Mouse (Mus musculus) liver, adult 2 months (tissue): Measurements from ENCODE around the gene Slc12a7. TPM values are rescaled to one million over a fixed set of nuclear protein-coding genes. Genes with fewer than 3 reads are reported as not detected.

Source experiments
- DNase-seq: peaks from one replicate; pipeline ENCODE4 v3.0.0-alpha.2; 2011; ENCODE audit warnings: low read depth, low spot score; ENCODE audit errors: extremely low read depth
- H3K27ac ChIP-seq: fragments of 200-500 bp; replicated peaks from 2 replicates; pipeline ENCODE4 v1.5.1; 2012; ENCODE audit warnings: low read depth, mild to moderate bottlenecking, control low read depth, inconsistent platforms, low read length; ENCODE audit not compliant: insufficient read depth
- H3K27me3 ChIP-seq: fragments of 200-500 bp; 2 replicates; pipeline ENCODE4 v1.6.1; 2012; ENCODE audit warnings: mild to moderate bottlenecking, moderate library complexity, low read length, inconsistent platforms; ENCODE audit not compliant: control insufficient read depth, insufficient read depth
- H3K36me3 ChIP-seq: fragments of 200-500 bp; 2 replicates; pipeline ENCODE4 v1.6.1; 2012; ENCODE audit warnings: low read length, inconsistent platforms; ENCODE audit not compliant: control insufficient read depth, insufficient read depth
- H3K4me1 ChIP-seq: fragments of 200-500 bp; 2 replicates; pipeline ENCODE4 v1.6.1; 2011; ENCODE audit warnings: low read length; ENCODE audit not compliant: control insufficient read depth, insufficient read depth
- H3K4me3 ChIP-seq: fragments of 200-500 bp; 2 replicates; pipeline ENCODE4 v1.5.1; 2011; ENCODE audit warnings: low read depth, mild to moderate bottlenecking, control low read depth, low read length, moderate library complexity; ENCODE audit not compliant: insufficient read depth
- H3K79me2 ChIP-seq: fragments of 200-500 bp; 2 replicates; pipeline ENCODE4 v1.6.1; 2012; ENCODE audit warnings: inconsistent platforms, mild to moderate bottlenecking, low read length, moderate library complexity; ENCODE audit not compliant: control insufficient read depth, insufficient read depth
- H3K9ac ChIP-seq: fragments of 200-500 bp; 2 replicates; pipeline ENCODE4 v1.6.1; 2012; ENCODE audit warnings: low read depth, mild to moderate bottlenecking, control low read depth, inconsistent platforms, low read length
- CTCF ChIP-seq: fragments of 200-500 bp; IDR thresholded peaks from 2 replicates; pipeline ENCODE4 v1.5.1; 2011; ENCODE audit warnings: low read depth, low read length, control low read depth
- POLR2A ChIP-seq: fragments of 200-500 bp; IDR thresholded peaks from 2 replicates; pipeline ENCODE4 v1.6.1; 2011; ENCODE audit warnings: low read length, control low read depth; ENCODE audit not compliant: insufficient read depth; ENCODE audit errors: extremely low read depth
- WGBS: fragments of 180-500 bp; shearing (Covaris S2); methylation state at CpG from one replicate; pipeline ENCODE4 v1.1.7; 2018; 5-methylcytosine and 5-hydroxymethylcytosine counted together
- polyA plus RNA-seq: library from polyadenylated mRNA; depleted of rRNA; stranded (reverse); fragments of >200 nt; gene quantifications from 2 replicates; pipeline ENCODE4 v1.2.3, GENCODE M21; 2012; rRNA removed
- total RNA-seq: library from RNA; depleted of rRNA; stranded (reverse); fragments of >200 nt; gene quantifications from 2 replicates; pipeline ENCODE4 v1.2.3, GENCODE M21; 2014; rRNA removed

Slc12a7 gene
- total and polyA plus RNA-seq, 2 experiments = 38.0 to 91.0 TPM

GRCm38 (mm10) chr13:73839740-73840139 lies 106.8 kb downstream of the Slc12a7 start:
- Histone ChIP-seq H3K27me3 (no peaks in the 10 kb centered on the region), H3K79me2 (no peaks in the 10 kb centered on the region), H3K27ac (no peak overlapping the region), H3K4me1 (no peaks in the 10 kb centered on the region), H3K36me3 (no peaks in the 10 kb centered on the region), H3K9ac (no peak overlapping the region), H3K4me3 (no peak overlapping the region)
- 86% methylated on average over 4 of the region's 4 CpGs for WGBS
- no peak for DNase-seq
- TF ChIP-seq CTCF = no peak
- TF ChIP-seq POLR2A = no peak

- Histone ChIP-seq H3K27ac (no peak overlapping the region), H3K4me3 (no peak overlapping the region), H3K9ac (no peak overlapping the region), H3K27me3 (peaks cover 5% of the 10 kb centered on the region; the same call in 1 of the 2 replicates), H3K4me1 (no peaks in the 10 kb centered on the region), H3K79me2 (no peaks in the 10 kb centered on the region), H3K36me3 (no peaks in the 10 kb centered on the region)
- peak; percentile 12 for DNase-seq
- TF ChIP-seq CTCF (no peak), POLR2A (no peak)
These were observed 109.8 kb downstream of the Slc12a7 start for GRCm38 (mm10) chr13:73842696-73843095.

- Histone ChIP-seq H3K36me3 (no peaks in the 10 kb centered on the region), H3K4me1 (no peaks in the 10 kb centered on the region), H3K9ac (peak overlapping the region; percentile 62), H3K79me2 (no peaks in the 10 kb centered on the region), H3K27ac (no peak overlapping the region), H3K27me3 (peaks cover 5% of the 10 kb centered on the region; the same call in 1 of the 2 replicates), H3K4me3 (peak overlapping the region; percentile 65)
- TF ChIP-seq POLR2A (no peak), CTCF (no peak)
- WGBS = 3% methylated on average over 65 of the region's 65 CpGs
- no peak for DNase-seq
These were observed 113.9 kb downstream of the Slc12a7 start for GRCm38 (mm10) chr13:73846589-73847464.

- TF ChIP-seq CTCF = peak; percentile 52
- TF ChIP-seq POLR2A = no peak
- peaks cover 5% of the 10 kb centered on the region; the same call in 1 of the 2 replicates for H3K27me3 ChIP-seq
- WGBS = 2% methylated on average over 38 of the region's 38 CpGs
These were observed 114.6 kb downstream of the Slc12a7 start, which contains the start of gene Nkd2 for GRCm38 (mm10) chr13:73847465-73847836. TSS of gene Nkd2 (minus strand) at chr13:73847631.

More at GRCm38 (mm10) chr13:73847465-73847836, 114.6 kb downstream of the Slc12a7 start, which contains the start of gene Nkd2:
- Histone ChIP-seq H3K4me1 (no peaks in the 10 kb centered on the region), H3K27ac (no peak within 1 kb of the TSS), H3K36me3 (no peaks in the 10 kb centered on the region), H3K79me2 (no peaks in the 10 kb centered on the region), H3K9ac (peak within 1 kb of the TSS; percentile 62), H3K4me3 (peak within 1 kb of the TSS; percentile 65)
- no peak for DNase-seq

Other genes with a start within 250 kb of the Slc12a7 start
- gene Slc6a3, start 196.3 kb upstream of the Slc12a7 start, total RNA-seq = not detected in 2 replicates
- gene Slc6a3, start 196.3 kb upstream of the Slc12a7 start, polyA plus RNA-seq = not detected in 2 replicates
- 95.1 and 108 TPM in 2 replicates for gene Clptm1l, start 129.1 kb upstream of the Slc12a7 start, total RNA-seq
- gene Clptm1l, start 129.1 kb upstream of the Slc12a7 start, polyA plus RNA-seq = 116 and 138 TPM in 2 replicates
- gene Tert, start 106.2 kb upstream of the Slc12a7 start, total RNA-seq = 7.0 and 8.5 TPM in 2 replicates
- gene Tert, start 106.2 kb upstream of the Slc12a7 start, polyA plus RNA-seq = 13.1 and 16.5 TPM in 2 replicates
- not detected in 2 replicates for gene Slc6a18, start 55.1 kb upstream of the Slc12a7 start, total RNA-seq
- 0.15 TPM in 1 of 2 replicates, not detected in the other for gene Slc6a18, start 55.1 kb upstream of the Slc12a7 start, polyA plus RNA-seq
- 0.13 and 0.28 TPM in 2 replicates for gene Slc6a19, start 28.2 kb upstream of the Slc12a7 start, total RNA-seq
- 0.31 and 0.33 TPM in 2 replicates for gene Slc6a19, start 28.2 kb upstream of the Slc12a7 start, polyA plus RNA-seq
- gene Nkd2, start 114.5 kb downstream of the Slc12a7 start, total RNA-seq = 0.09 and 0.34 TPM in 2 replicates
- 0.34 and 0.83 TPM in 2 replicates for gene Nkd2, start 114.5 kb downstream of the Slc12a7 start, polyA plus RNA-seq
- gene Trip13, start 204.7 kb downstream of the Slc12a7 start, total RNA-seq = 0.37 and 1.2 TPM in 2 replicates
- gene Trip13, start 204.7 kb downstream of the Slc12a7 start, polyA plus RNA-seq = 0.20 and 0.24 TPM in 2 replicates
- 8.0 and 8.5 TPM in 2 replicates for gene Brd9, start 204.7 kb downstream of the Slc12a7 start, total RNA-seq
- gene Brd9, start 204.7 kb downstream of the Slc12a7 start, polyA plus RNA-seq = 6.0 and 9.1 TPM in 2 replicates
- not detected in 2 replicates for gene Zdhhc11, start 230.8 kb downstream of the Slc12a7 start, total RNA-seq
- not detected in 2 replicates for gene Zdhhc11, start 230.8 kb downstream of the Slc12a7 start, polyA plus RNA-seq